Mouse (Mus musculus): ENCODE data around the gene Irx1.

Irx1 gene

DNA sequence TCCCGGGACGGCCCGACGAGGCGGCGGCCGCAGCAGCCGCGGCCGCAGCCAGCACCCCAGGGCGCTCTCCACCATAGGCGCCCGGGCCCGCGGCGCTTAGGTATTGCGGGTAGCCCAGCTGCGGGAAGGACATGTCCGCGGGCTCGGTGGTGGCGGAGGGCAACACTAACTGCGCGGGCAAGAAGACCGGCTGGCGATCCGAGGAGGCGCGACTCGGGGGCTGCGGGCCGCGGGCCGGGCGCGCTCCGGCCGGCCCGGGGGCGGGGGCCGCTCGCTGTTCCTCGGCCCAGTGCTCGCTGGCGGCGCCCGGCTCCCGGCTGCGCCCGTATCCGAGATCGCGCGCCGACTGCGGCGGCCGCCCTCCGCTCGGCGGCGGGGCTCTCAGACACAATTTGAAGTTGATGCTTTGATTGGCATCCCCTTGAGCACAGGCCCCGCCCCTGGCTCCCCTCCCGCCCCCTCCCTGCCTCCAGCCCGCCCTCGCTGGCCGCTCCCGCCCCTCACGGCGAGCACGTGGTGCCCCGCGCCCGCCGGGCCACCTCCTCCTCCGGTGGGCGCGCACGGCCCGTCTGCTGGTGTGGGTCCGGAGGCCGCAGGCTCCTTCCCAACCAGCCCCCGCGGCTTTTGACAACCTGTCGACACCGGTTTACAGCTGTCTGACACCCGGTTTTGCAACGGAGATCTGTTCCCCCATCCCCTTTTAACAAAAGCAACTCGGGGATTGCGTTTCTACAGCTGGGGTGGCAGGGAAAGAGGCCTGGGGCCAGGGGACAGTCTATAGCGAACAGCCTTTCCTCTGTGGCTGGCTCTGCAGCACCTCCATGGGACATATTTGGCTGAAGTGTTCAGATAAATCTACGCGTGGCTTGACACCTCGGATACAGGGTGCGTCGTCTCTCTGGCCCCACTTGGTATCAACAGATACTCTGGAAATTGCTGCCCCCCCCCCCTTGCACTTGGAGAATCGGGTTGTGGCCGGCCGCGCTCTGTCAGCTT lies at the start of gene Irx1:
TSS of gene Irx1 (minus strand) at position 368 of the 996 bp plus-strand sequence.
- no peak for DNase-seq

DNA sequence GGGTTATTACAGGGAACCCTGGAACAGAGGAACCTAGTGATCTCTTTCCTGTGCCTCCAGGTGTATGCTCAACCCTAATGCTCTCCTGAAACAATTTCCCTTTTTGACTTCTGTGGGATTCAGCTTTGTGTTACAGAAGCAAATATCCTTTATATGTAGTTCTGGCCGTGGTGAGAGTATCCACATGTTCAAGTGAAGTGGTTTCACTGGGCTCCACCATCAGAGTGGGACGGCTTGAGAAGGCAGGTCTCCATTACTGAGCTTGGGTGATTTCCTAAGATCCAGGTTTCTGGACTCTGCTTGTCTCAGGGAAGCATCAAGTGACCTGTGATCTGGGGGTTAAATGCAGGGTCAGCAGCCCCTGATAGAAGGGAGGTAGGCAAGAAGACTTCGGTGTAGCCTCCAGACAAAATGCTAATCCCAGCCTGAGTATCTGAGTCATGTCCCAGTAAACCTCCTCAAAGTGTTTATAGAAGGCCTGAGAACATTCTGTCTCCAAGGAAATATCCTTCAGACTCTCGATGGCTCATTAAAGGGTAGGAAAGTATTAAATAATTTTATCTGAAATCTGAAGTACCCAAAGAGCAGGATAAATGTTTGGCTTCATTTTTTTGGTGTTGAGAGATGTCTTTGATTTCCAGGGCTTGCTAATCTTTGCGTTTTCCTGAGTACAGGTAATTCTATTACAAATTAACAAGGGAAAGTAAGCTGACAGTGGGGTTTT lies 16.6 kb upstream of the Irx1 start:
- no peak for DNase-seq

DNA sequence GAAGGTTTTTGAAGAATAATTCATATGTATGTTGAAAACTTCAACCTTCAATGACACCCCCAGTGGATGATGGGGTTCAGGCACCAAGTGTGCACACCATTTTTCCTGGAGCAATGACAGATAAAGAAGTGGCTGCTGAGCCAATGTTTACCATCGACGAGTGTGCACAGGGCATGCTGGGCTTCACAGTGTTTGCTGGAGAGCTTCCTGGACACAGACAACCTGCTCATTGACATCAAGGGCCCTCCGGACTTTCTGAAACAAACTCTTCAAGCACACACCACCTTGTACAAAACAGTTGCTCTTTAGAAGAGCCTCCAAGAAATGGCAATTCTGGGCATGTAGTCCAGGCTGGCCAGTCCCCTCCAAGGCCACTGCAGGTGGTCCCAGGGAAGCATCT lies 12.2 kb upstream of the Irx1 start:
- DNase-seq, result no peak

DNA sequence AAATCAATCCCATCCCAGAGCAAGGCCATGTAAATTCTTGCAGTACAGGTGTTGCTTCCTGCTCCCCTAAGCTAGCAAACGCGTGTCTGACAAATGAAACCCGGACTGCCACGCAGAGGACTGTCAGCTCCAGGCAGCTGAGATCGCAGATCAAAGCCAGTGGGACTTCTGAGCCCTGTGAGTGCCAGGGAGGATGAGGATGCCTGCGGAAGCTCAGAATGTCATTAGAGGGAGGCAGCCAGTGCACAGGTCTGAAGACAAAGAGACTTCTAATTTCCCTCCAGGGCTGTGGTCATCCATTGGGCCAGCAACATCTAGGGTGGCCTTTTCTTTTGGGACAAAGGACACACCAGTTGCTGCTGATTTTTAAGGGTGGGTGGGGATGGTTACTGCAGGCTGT lies 4.8 kb upstream of the Irx1 start:
- no peak for DNase-seq

DNA sequence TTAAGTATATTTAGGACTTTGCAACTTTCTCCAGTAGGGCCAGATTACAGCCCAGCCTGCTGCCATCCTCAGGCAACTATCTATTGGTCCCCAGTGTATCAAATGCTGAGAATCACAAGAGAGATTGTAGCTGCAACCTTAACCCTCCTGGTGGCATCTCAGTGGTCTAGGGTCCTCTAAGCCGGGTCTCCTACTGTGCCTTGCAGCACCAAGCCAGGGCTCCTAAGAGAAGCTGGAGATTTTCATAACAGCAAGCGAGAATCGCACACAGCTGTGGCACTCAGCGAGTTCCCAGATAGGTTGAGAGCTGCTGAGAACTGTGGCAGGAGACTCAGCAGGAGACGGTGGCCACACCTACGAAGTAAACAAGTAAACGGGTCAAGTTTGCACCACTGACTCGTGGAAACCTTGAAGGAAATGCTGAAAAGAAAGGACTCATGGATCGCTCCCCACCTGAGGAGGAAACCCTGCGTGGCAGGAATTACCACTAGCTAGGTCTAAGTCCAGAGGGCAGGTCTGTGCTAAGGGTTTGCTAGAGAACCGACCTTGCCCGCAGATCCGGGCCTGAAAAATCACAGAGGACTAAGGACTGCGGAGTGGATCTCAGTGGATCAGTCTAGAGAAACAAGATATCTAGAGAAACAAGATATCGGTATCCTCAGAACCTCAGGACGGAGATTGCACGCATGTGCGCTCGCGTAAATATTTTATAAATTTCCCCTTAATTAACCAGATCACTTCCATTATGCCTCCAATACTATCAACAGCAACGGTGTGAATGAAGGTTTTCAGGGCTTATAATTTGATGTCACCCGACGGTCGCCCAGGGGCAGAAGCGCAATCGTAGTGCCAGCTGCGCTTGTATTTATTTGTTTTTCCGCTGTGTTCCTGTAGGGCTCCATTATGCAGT lies 4.1 kb upstream of the Irx1 start:
- no peak for DNase-seq

DNA sequence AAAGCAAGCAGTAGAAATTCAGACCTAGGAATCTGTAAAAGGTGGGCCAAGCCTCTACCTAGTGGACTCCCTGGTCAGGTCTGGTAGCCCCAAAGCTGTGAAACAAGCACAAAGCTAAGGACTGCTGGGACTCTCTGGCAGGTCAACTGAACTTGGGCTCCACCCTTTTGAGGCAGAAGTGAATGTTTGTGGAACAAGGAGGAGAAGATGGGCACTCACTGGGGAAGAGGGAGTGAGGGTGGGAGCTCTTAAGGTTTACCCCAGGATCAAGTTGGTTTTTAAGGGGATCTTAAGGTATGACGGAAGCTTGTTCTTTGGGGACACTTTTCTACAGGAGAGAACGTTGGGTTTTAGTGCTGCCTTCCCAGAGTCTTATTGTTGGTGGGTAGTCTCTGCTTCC lies 3.1 kb upstream of the Irx1 start:
- no peak for DNase-seq

DNA sequence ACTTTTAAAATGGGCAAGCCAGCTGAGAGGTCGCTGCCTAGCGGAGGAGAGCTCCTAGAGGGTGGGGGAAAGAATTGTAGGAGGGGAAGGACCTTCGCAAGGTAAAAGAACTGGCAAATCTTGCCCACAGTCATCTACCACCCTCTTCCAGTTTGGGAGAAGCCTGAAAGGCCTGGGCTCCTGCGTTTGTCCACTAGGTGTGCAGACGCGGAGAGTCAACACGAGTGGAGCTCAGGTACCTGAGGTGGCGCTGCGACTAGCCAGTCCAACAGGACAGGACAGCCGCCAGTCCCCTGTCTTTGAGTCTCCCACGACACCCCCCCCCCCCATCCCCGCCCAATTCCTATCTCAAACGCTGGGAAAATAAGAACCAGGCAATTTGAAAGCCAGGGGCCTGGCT lies 843 bp upstream of the Irx1 start:
- DNase-seq, result no peak

DNA sequence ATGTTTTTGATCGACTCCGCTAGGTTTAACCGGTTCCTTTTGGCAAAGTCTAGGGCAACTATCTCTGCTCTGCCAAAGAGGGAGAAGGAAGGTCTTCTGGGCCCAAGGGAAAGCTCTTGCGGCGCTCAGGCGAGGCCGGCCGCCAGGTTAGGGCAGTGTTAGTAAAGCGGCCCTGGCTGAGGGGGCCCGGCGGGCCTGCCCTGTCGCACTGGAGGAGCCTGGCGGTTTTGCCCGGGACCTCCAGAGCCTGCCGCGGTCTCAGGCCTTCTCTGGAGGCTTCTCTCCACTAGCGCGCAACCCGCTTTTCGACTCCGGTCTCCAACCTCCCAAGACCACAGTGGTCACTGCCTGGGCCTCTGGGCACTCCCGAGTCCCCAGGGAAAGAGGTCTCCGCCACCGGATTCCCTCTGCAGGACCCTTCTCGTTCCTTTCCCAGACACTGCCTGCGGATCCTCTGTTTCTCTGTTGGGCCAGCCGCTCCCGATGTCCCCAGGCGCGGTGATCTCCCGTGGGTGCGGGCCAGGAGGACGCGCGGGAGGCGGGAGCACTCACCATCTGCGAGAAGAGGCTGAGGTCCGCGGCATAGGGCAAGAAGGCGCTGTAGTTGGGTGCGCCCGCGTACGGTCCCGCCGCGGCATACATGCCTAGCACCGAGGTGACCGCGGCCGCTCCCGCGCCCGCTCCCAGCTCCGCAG lies 715 bp downstream of the Irx1 start:
- no peak for DNase-seq

DNA sequence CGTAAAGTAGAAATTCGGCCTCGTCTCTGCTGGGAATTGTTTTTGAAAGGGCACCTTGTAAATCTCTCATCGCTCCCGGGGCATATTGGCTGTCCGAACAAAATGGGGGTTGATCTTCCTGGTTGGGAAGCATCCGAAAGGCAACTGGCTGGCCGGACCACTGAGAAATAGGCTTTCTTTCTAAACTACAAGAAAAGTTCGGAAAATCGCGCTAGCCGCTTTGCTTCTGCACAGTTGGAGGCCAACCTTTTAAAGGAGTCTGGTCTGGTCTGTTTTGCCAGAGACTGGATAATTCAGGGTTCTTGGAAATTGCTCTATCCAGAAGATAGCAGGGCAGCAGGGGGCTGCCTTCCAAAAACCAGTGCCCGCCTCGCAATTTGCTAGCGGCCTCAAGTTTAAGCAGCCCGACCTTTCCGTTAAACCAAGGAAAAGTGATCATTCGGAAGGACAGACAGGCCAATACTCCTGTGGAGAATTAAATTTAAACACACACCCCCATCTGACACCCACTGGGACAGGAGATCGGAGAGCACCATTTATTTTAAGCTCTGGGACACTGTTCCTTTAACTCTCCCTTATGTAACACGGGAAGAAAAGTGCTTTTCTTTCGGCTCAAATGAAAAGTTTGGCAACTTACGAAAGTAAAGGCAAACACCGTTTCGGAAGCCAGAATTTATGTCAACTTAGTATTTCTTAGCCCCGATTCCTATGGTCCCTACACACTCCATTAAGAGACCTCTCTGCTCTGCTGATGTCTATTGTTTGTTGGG lies 1.4 kb downstream of the Irx1 start:
- DNase-seq, result no peak

DNA sequence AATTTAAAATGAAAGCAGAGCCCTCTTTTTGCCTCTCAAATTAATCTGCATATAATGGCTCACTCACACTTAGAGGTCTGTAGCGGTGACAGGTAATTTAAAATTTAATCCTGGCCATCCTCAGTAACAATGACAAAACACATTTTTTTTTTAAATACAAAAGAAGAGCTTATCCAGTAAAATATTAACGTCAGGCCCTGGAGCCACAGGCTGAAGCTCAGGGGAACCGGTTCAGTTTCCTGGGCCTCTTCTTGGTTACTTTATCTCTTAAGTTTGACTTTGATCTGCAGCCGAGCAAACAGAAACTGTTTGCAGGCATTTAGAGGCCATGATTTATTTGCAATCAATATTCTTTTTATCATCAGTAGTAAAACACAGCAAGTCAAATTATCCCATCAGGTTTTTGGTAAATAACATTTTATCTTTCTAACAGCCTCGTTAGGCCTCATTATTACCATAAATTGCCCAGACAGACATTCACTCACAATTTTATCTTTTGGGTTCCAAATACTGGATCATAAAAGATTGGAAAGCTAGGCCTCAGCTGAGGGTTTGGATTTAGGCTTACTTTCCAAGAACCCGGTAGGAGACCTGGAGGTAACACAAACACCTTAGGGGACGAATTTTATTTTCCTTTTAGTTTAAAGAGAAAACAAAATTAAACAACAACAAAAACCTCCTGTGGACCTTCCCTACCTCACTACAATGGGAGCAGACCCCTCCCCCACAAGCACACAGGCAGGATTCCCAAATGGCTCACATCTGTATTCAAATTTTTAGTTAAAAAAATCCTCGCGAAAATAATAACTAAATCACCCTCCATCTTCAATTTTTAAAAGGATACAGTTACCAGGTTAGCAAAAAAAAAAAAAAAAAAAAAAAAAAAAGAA lies 2.4 kb downstream of the Irx1 start:
- DNase-seq, result no peak

DNA sequence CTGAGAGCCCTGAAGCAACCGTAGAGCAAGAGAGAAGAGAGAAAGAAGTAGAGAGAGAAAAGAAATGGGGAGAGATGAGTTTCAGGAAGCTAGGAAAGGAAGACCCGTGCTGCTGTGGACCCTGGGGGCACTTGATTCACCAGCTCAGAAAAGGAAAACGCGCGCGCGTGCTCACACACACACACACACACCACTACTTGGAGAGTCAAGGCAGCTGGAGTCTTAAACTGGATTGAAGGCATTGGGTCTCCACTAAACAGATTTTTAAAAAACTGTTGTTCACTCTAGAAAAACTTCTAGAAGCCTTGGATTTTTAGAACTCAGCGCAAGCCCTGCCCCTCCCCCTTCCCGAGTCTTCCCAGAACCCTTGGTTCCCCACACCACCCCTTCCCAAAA lies 3.2 kb downstream of the Irx1 start:
- no peak for DNase-seq

DNA sequence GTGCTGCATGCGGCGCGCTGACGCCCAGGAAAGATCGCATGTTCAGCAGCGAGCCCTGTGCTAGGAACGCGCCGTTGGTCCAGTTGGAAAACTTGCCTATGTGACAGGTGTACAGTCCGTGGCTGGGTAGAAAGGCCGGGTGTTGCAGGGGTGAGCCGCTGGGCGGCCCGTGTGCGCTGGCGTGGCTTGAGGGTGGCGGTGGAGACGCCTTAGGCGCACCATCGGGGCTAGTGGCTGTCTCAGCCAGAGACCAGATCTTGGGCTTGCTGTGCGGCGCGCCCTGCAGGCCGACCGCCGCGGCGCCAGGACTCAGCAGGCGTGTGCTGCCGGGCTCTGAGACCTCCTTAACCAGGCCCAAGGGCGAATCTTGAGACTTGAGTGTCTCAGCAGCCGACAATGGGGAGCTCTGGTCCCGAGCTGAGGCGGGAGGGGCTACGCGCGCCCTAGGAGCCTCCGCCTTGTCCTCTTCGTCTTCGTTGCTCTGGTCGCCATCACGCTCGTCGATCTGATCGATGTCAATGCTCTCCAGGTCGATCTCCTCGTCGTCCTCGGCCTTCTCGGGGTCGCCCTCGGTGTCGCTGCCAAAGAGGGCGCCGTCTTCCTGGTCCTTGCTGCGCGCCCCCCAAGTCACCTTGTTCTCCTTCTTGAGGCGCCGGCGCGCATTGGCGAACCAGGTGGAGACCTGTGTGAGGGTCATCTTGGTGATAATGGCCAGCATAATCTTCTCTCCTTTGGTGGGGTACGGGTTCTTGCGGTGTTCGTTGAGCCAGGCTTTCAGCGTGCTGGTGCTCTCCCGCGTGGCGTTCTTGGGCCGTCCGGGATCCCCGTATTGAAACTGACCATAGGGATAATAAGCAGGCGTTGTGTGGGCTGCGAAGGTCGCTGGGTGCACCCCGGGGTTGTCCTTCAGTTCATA lies 3.9 kb downstream of the Irx1 start:
- no peak for DNase-seq

DNA sequence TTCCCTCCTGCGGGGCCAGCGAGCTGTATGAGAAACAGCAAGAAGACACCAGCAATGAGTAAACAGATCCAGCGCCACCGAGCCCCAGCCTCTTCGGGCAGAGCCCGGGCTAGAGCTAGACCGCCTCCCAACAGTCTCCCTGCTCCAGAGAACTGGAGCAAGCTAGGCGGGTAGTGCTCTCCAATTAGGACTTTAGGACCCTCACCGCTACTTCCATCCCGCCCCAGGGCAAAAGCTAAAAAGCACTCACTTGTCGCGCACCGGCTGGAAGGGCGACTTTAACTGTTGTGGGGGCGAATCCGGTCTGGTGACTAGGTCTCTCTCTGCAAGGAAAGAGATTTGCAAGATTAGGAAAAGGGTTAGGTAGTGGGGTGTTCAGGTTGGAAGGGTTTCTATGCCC lies 4.9 kb downstream of the Irx1 start:
- DNase-seq, result no peak

DNA sequence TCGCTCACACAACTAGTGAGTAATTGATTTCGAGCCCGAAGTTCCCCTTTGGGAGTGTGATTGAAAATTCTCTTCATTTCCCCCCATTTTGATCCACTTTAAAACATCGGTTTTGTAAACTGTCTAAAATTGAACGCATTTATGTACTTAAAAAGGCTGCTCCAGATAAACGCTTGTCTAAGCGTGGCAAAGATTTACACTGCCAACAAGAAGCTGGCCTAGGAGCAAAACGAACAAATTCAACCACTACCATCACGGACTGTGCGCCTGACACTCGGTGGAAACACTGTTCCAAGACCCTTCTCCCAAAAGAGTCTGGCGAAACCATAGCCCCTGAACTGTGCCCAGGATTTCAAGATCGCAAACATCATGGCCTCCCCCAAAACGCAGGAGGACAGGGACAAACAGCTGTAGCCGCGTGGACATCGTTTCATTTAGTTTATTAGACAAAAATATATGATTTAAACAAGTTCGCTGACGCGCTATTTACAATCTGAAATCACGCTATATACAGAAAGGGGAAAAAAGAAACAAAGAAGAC lies 5.6 kb downstream of the Irx1 start:
- no peak for DNase-seq

DNA sequence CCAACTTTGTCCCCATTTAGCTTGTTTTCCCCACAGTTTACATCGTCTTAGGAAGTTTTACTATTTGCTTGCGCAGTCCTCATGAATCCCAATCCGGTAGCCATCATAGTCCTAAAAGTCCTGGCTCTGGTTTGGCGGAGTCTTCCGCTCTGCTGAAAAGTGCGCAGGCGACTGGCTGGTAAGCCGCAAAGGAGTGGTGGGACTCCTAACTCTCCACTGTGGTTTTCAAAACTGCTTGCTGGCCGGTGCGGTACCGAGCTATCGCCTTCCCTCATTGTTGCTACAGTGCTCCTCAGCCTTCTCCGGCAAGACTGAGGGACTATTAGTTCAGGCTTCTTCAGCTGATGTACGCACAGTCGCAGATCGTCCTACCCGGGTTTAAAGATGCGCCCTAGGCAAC lies 6.4 kb downstream of the Irx1 start:
- no peak for DNase-seq

DNA sequence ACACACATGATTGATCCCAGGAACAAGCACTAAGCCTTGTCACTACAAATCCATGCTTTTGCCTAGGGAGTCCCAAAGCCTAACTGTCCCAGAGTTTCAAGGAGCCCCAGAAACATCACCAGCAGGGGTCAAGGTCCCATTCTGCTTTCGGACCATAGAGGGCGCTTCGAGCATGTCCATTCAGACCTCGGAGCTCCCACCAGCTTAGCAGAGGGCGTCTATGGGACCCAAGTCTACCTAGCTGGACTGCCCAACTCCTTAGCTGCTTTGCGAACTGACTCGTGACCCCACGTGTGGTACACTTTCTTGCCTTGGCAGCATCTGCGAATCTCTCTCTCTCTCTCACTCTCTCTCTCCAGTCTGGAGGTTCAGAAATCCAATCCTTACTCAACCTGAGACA lies 7.0 kb downstream of the Irx1 start:
- no peak for DNase-seq

DNA sequence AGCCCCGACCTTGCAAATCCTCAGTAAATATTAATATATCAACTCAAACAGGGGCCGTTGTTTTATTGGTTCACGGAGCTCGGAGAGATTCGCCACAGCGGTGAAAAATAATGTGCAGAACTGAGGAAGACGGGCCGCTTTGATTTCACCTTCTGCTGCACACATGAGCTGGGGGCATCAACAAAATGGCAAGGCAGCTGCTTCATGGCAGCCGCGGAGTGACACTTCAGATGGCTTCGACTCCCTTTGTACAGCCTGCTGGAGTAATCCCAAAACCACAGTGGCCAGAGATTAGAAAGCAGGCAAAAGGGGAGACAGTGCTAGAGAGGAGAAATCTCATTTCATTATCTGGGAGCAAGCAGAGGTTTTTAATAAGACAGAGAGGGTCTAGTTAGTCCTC lies 11.6 kb downstream of the Irx1 start:
- DNase-seq, result no peak

DNA sequence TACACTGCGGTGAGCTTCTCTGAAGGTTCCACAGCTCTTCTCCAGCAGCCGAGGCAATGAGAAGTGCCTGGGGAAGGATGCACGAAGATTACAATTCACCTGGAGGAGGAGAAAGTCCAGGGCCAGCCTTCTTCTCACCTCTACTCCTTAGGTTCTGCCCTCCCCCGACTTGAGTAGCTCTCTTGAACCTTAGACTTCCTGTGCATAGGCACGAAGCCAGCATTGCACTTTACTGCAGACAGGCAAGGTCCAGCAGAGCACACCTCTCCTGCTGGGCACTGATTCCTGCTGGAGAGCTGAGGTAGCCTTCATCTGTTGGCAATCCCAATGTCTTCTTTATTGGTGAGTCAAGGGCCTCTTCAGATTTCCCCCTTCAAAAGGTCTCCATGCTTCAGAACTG lies 13.7 kb downstream of the Irx1 start:
- no peak for DNase-seq

DNA sequence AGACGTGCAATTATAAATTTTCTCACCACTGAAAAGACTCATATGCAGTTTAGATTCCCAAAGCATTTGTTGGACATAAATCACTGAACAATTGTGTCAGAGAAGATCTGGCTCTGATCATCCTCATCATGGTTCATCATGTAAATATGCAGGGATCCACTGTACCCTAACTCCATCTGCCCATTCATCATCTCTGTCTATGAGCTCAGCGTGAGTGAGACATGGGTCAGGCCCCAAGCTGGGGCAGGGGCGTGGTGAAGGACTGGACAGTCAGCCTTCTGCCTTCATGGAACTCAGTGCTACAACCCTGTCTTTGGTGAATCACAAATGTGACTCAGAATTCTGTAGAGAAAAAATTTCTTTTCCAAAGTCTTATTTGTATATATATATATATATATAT lies 53.2 kb downstream of the Irx1 start:
- no peak for DNase-seq
